Mouse (Mus musculus): ENCODE results near the gene Dact3. TPM values are rescaled to one million over a fixed set of nuclear protein-coding genes. Genes with fewer than 3 reads are reported as not detected.
A peak's percentile ranks its signal among the peaks of the same experiment; 100 is the strongest.

The Dact3 gene
- polyA plus RNA-seq, 1 experiment from 2014 or later: 12.5 TPM

DNA sequence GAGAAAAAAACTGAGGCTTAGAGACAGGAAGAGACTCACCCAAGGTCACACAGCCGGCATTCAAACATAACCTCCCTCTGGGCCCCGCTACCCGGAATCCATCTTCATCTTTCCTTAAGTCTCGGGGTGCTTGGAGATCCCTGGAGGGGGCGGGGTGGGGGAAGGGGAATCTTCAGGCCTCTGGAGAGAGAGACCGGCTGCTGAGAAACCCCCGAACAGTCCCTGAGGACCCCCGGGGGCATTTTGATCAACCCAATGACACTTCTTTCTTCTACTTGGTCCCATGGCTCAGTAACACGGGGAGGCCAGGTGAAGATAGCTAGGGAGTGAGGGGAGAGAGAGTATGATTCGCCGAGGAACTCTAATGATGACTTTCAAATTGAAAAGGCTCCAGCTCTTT, 889 bp downstream of the Dact3 start:
- H3K27me3 ChIP-seq: no peaks in the 10 kb centered on the region
- peak overlapping the region; percentile 96 for H3K27ac ChIP-seq
- H3K4me1 ChIP-seq (replicated peaks): peaks cover 28% of the 10 kb centered on the region
- ATAC-seq (ENCODE audit: insufficient number of reproducible peaks, insufficient read depth, low FRiP score, low TSS enrichment, low read depth): no peak
- no peaks in the 10 kb centered on the region for H3K9me3 ChIP-seq
- peak overlapping the region; percentile 88 for H3K4me3 ChIP-seq (replicated peaks)
- peak overlapping the region; percentile 83 for H3K4me2 ChIP-seq
- peak overlapping the region; percentile 92 for H3K9ac ChIP-seq (replicated peaks)
- WGBS: 5% methylated on average over 11 of the region's 11 CpGs
- H3K36me3 ChIP-seq: peaks cover 31% of the 10 kb centered on the region

- WGBS: 1% methylated on average over 13 of the region's 13 CpGs
- Histone ChIP-seq H3K9ac (replicated peaks) (peak overlapping the region; percentile 92), H3K27me3 (no peaks in the 10 kb centered on the region), H3K4me3 (replicated peaks) (peak overlapping the region; percentile 88), H3K4me1 (replicated peaks) (peaks cover 28% of the 10 kb centered on the region), H3K4me2 (peak overlapping the region; percentile 83), H3K36me3 (peaks cover 31% of the 10 kb centered on the region), H3K27ac (peak overlapping the region; percentile 96), H3K9me3 (no peaks in the 10 kb centered on the region)
- ATAC-seq (ENCODE audit: insufficient number of reproducible peaks, insufficient read depth, low FRiP score, low TSS enrichment, low read depth): peak; percentile 61
Measured at GRCm38 (mm10) chr7:16876608-16877007, 1.5 kb downstream of the Dact3 start.

DNA sequence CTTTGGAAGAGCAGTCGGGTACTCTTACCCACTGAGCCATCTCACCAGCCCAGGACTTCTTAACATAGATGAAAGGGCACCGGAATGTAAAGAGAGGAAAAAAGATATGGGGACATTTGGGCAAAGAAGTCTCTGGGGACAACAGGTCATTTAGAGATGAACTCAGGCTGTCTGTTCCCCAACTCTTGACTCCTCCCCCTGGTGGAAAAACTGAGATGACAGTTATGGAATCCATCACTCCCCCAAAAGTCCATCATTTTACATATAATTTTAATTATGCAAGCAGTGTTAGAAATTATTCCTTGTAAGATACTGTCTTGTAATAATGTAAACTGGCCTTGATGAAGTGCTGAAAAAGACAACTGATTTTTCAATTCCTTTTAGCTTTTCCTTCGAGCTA, 2.6 kb downstream of the Dact3 start:
- peaks cover 37% of the 10 kb centered on the region for H3K36me3 ChIP-seq
- no peak overlapping the region for H3K27ac ChIP-seq
- no peak overlapping the region for H3K4me3 ChIP-seq (replicated peaks)
- WGBS: 78% methylated on average over 3 of the region's 3 CpGs
- no peak overlapping the region for H3K9ac ChIP-seq (replicated peaks)
- H3K27me3 ChIP-seq: no peaks in the 10 kb centered on the region
- H3K9me3 ChIP-seq: 0 out of 2 replicates have a peak, but pooled peaks cover 5% of the 10 kb centered on the region
- H3K4me2 ChIP-seq: peak overlapping the region; percentile 83; the same call in 1 of the 2 replicates
- H3K4me1 ChIP-seq (replicated peaks): peaks cover 28% of the 10 kb centered on the region
- ATAC-seq (ENCODE audit: insufficient number of reproducible peaks, insufficient read depth, low FRiP score, low TSS enrichment, low read depth): no peak

- H3K4me3 ChIP-seq (replicated peaks): 0 out of 2 replicates have a peak overlapping the region, but pooled peaks have one; percentile 9
- peak overlapping the region; percentile 39 for H3K4me2 ChIP-seq
- peak overlapping the region; percentile 95 for H3K27ac ChIP-seq
- H3K36me3 ChIP-seq: peaks cover 60% of the 10 kb centered on the region
- 0 out of 2 replicates have a peak, but pooled peaks cover 7% of the 10 kb centered on the region for H3K27me3 ChIP-seq
- H3K4me1 ChIP-seq (replicated peaks): peaks cover 28% of the 10 kb centered on the region
- 0 out of 2 replicates have a peak, but pooled peaks have one; percentile 8 for ATAC-seq (ENCODE audit: insufficient number of reproducible peaks, insufficient read depth, low FRiP score, low TSS enrichment, low read depth)
- 0 out of 2 replicates have a peak overlapping the region, but pooled peaks have one; percentile 18 for H3K9ac ChIP-seq (replicated peaks)
- H3K9me3 ChIP-seq: peaks cover 11% of the 10 kb centered on the region
- 17% methylated on average over 9 of the region's 9 CpGs for WGBS
Measured at GRCm38 (mm10) chr7:16879796-16880547, 4.9 kb downstream of the Dact3 start.

- no peak for ATAC-seq (ENCODE audit: insufficient number of reproducible peaks, insufficient read depth, low FRiP score, low TSS enrichment, low read depth)
- peak overlapping the region; percentile 95 for H3K27ac ChIP-seq
- H3K4me1 ChIP-seq (replicated peaks): peaks cover 28% of the 10 kb centered on the region
- H3K4me2 ChIP-seq: peak overlapping the region; percentile 39
- H3K27me3 ChIP-seq: 0 out of 2 replicates have a peak, but pooled peaks cover 11% of the 10 kb centered on the region
- peak overlapping the region; percentile 23; the same call in 1 of the 2 replicates for H3K9ac ChIP-seq (replicated peaks)
- H3K9me3 ChIP-seq: peaks cover 17% of the 10 kb centered on the region
- H3K4me3 ChIP-seq (replicated peaks): 0 out of 2 replicates have a peak overlapping the region, but pooled peaks have one; percentile 9
- H3K36me3 ChIP-seq: peaks cover 66% of the 10 kb centered on the region
- 13% methylated on average over 5 of the region's 5 CpGs for WGBS
Measured at GRCm38 (mm10) chr7:16880615-16881014, 5.5 kb downstream of the Dact3 start.

DNA sequence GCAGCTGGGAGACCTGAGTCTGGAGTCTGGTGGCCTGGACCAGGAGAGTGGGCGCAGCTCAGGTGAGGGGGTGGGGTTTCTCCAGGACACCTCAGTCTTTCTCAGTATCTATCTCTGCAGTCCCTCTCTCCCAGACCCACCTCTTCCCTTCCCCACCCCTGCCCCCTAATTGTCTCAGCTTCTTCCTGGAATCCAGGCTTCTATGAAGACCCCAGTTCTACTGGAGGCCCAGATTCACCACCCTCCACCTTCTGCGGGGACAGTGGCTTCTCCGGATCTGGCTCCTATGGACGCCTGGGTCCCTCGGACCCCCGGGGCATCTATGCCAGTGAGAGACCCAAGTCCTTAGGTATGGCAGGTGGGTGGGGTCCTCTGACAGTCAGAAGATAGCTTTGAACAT, 8.0 kb downstream of the Dact3 start:
- H3K9ac ChIP-seq (replicated peaks): no peak overlapping the region
- peaks cover 26% of the 10 kb centered on the region for H3K9me3 ChIP-seq
- WGBS: 88% methylated on average over 6 of the region's 6 CpGs
- no peak overlapping the region for H3K27ac ChIP-seq
- H3K36me3 ChIP-seq: peaks cover 88% of the 10 kb centered on the region
- no peak for ATAC-seq (ENCODE audit: insufficient number of reproducible peaks, insufficient read depth, low FRiP score, low TSS enrichment, low read depth)
- no peak overlapping the region for H3K4me2 ChIP-seq
- peaks cover 17% of the 10 kb centered on the region; the same call in 1 of the 2 replicates for H3K27me3 ChIP-seq
- peaks cover 22% of the 10 kb centered on the region for H3K4me1 ChIP-seq (replicated peaks)
- no peak overlapping the region for H3K4me3 ChIP-seq (replicated peaks)

- H3K9ac ChIP-seq (replicated peaks): no peak overlapping the region
- no peak overlapping the region for H3K4me2 ChIP-seq
- H3K4me3 ChIP-seq (replicated peaks): no peak overlapping the region
- H3K9me3 ChIP-seq: peaks cover 26% of the 10 kb centered on the region
- peaks cover 16% of the 10 kb centered on the region for H3K4me1 ChIP-seq (replicated peaks)
- H3K27ac ChIP-seq: no peak overlapping the region
- H3K36me3 ChIP-seq: peaks cover 88% of the 10 kb centered on the region
- 52% methylated on average over 4 of the region's 4 CpGs for WGBS
- H3K27me3 ChIP-seq: peaks cover 17% of the 10 kb centered on the region; the same call in 1 of the 2 replicates
- no peak for ATAC-seq (ENCODE audit: insufficient number of reproducible peaks, insufficient read depth, low FRiP score, low TSS enrichment, low read depth)
Measured at GRCm38 (mm10) chr7:16884334-16884733, 9.2 kb downstream of the Dact3 start.

DNA sequence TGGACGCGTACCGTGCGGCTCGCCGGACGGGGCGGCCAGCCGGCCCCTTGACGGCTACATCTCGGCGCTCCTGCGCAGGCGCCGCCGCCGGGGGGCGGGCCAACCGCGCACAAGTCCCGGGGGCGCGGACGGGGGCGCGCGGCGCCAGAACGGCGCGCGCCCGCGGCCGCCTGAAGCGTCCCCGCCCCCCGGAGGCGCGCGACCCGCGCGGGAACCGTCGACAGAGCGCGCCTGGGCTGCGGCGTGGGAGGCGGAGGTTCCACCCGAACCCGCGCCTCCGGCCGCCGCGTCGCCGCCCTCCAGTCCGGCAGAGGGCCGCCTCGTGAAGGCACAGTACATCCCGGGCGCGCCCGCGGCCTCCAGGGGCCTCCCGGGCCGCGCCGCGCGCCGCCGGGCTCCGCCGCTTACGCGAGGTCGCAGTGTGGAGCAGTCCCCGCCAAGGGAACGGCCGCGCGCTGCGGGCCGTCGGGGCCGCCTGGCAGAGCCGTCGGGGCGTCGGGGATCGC, 10.2 kb downstream of the Dact3 start:
- Histone ChIP-seq H3K9me3 (peaks cover 26% of the 10 kb centered on the region), H3K27ac (peak overlapping the region; percentile 41; the same call in 1 of the 2 replicates), H3K4me3 (replicated peaks) (peak overlapping the region; percentile 29), H3K4me2 (peak overlapping the region; percentile 36), H3K27me3 (peaks cover 17% of the 10 kb centered on the region; the same call in 1 of the 2 replicates), H3K9ac (replicated peaks) (no peak overlapping the region), H3K4me1 (replicated peaks) (peaks cover 15% of the 10 kb centered on the region), H3K36me3 (peaks cover 87% of the 10 kb centered on the region)
- 22% methylated on average over 76 of the region's 95 CpGs for WGBS
- no peak for ATAC-seq (ENCODE audit: insufficient number of reproducible peaks, insufficient read depth, low FRiP score, low TSS enrichment, low read depth)

GRCm38 (mm10) chr7:16885905-16886304, 10.8 kb downstream of the Dact3 start:
- WGBS: 56% methylated on average over 59 of the region's 59 CpGs
- peak overlapping the region; percentile 29 for H3K4me3 ChIP-seq (replicated peaks)
- H3K36me3 ChIP-seq: peaks cover 85% of the 10 kb centered on the region
- peaks cover 26% of the 10 kb centered on the region for H3K9me3 ChIP-seq
- no peak overlapping the region for H3K9ac ChIP-seq (replicated peaks)
- peaks cover 15% of the 10 kb centered on the region for H3K4me1 ChIP-seq (replicated peaks)
- no peak overlapping the region for H3K4me2 ChIP-seq
- ATAC-seq (ENCODE audit: insufficient number of reproducible peaks, insufficient read depth, low FRiP score, low TSS enrichment, low read depth): no peak
- peaks cover 17% of the 10 kb centered on the region; the same call in 1 of the 2 replicates for H3K27me3 ChIP-seq
- 0 out of 2 replicates have a peak overlapping the region, but pooled peaks have one; percentile 17 for H3K27ac ChIP-seq

DNA sequence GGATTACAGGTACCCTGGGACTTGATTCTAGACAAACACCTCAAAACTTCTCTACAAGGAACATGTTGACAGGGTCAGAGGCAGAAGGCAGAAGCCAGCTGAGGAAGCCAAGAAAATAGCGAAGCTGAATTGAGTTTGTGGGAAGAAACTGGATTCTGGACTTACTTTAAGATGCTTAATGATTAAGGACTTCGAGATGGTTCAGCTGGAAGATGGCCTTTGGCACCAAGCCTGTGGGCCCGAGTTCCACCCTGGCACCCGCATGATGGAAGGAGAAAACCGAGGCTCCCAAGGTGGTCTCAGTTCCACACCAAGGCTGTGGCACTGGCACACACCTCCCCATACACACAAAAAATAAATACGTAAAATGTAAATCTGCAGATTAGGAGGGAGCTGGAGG, 15.4 kb downstream of the Dact3 start:
- H3K4me1 ChIP-seq (replicated peaks): peaks cover 58% of the 10 kb centered on the region
- peak overlapping the region; percentile 45 for H3K9ac ChIP-seq (replicated peaks)
- H3K36me3 ChIP-seq: peaks cover 39% of the 10 kb centered on the region
- H3K27me3 ChIP-seq: peaks cover 13% of the 10 kb centered on the region; the same call in 1 of the 2 replicates
- H3K4me2 ChIP-seq: peak overlapping the region; percentile 68
- peaks cover 10% of the 10 kb centered on the region for H3K9me3 ChIP-seq
- WGBS: 11% methylated on average over 6 of the region's 6 CpGs
- H3K4me3 ChIP-seq (replicated peaks): peak overlapping the region; percentile 40
- no peak for ATAC-seq (ENCODE audit: insufficient number of reproducible peaks, insufficient read depth, low FRiP score, low TSS enrichment, low read depth)
- peak overlapping the region; percentile 98 for H3K27ac ChIP-seq

DNA sequence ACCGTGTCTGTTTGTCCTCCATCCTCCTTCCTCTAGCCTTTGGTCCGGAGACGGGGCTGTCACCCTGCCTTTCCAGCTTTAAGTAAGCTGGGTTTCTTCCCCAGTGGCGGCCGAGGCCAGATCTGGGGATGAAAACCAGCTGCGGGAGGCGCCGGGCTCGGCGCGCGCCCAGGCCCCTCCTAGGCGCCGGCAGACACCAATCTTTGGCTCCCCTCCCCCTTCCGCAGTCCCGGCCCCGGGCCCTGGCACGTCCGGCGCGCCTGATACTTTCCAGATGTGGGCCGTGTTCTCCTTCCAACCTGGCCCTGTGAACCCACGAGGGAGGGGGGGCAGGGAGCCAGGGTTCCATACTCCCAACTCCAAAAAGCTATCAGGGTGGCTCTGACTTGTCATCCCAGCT, 15.8 kb downstream of the Dact3 start:
- Histone ChIP-seq H3K36me3 (peaks cover 35% of the 10 kb centered on the region), H3K27me3 (peaks cover 9% of the 10 kb centered on the region; the same call in 1 of the 2 replicates), H3K27ac (peak overlapping the region; percentile 98), H3K4me1 (replicated peaks) (peaks cover 59% of the 10 kb centered on the region), H3K4me3 (replicated peaks) (peak overlapping the region; percentile 40), H3K9ac (replicated peaks) (peak overlapping the region; percentile 45), H3K4me2 (peak overlapping the region; percentile 68), H3K9me3 (peaks cover 6% of the 10 kb centered on the region)
- WGBS: 0% methylated on average over 23 of the region's 23 CpGs
- ATAC-seq (ENCODE audit: insufficient number of reproducible peaks, insufficient read depth, low FRiP score, low TSS enrichment, low read depth): peak; percentile 79
